Mouse (Mus musculus) CH12.LX (cell line): Measurements from ENCODE around the gene Rexo5. TPM values are rescaled to one million over a fixed set of nuclear protein-coding genes. Genes with fewer than 3 reads are reported as not detected.

Source experiments
- DNase-seq: peaks from one replicate; pipeline ENCODE4 v3.0.0-alpha.2; 2013; ENCODE audit errors: extremely low read depth
- H3K27ac ChIP-seq: 2 replicates; pipeline ENCODE4 v1.5.1; 2012; ENCODE audit warnings: low read depth, mild to moderate bottlenecking, control low read depth, moderate library complexity; ENCODE audit not compliant: insufficient read depth
- H3K27me3 ChIP-seq: replicated peaks from 2 replicates; pipeline ENCODE3; 2012; ENCODE audit warnings: inconsistent platforms
- H3K36me3 ChIP-seq, 2 experiments: replicated peaks in 1 of 2; 2 replicates each; pipeline versions ENCODE3 to v1.6.1; 2012; ENCODE audit warnings: inconsistent platforms in 1 of 2, low read length in 1 of 2, mild to moderate bottlenecking in 1 of 2, mixed read lengths in 1 of 2, moderate library complexity in 1 of 2; ENCODE audit not compliant: control insufficient read depth in 1 of 2, insufficient read depth in 1 of 2
- H3K4me1 ChIP-seq, 2 experiments: 2 replicates each; pipeline ENCODE4 v1.6.1; 2012; ENCODE audit warnings: inconsistent platforms in 1 of 2, moderate library complexity in 1 of 2; ENCODE audit not compliant: insufficient read depth in 2 of 2, control insufficient read depth in 1 of 2
- H3K4me2 ChIP-seq: 2 replicates; pipeline ENCODE4 v1.6.1; 2012; ENCODE audit warnings: low read depth, mild to moderate bottlenecking, control low read depth; ENCODE audit not compliant: poor library complexity, insufficient read depth, severe bottlenecking
- H3K4me3 ChIP-seq, 3 experiments: fragments of 150-350 bp in 1 of 3; sonication (generic) in 1 of 3; replicated peaks in 1 of 3; 2 replicates each; pipeline versions ENCODE3 to v1.5.1; 2011 to 2012; ENCODE audit warnings: low read depth in 2 of 3, low read length in 2 of 3, mild to moderate bottlenecking in 2 of 3, moderate library complexity in 2 of 3, control low read depth in 1 of 3, improper control_type of control experiment in 1 of 3, inconsistent platforms in 1 of 3, mixed read lengths in 1 of 3; ENCODE audit not compliant: poor library complexity in 1 of 3
- H3K79me2 ChIP-seq: replicated peaks from 2 replicates; pipeline ENCODE4 v1.6.1; 2012; ENCODE audit warnings: mild to moderate bottlenecking, moderate library complexity; ENCODE audit not compliant: control insufficient read depth, poor library complexity, insufficient read depth, severe bottlenecking; ENCODE audit errors: extremely low read depth
- H3K9ac ChIP-seq: 2 replicates; pipeline ENCODE4 v1.6.1; 2012; ENCODE audit warnings: low read depth, mild to moderate bottlenecking, control low read depth, moderate library complexity; ENCODE audit not compliant: insufficient read depth
- H3K9me3 ChIP-seq: replicated peaks from 2 replicates; pipeline ENCODE3; 2012; ENCODE audit warnings: low read length, inconsistent platforms, mixed read lengths
- BHLHE40 ChIP-seq: IDR thresholded peaks from 2 replicates; pipeline ENCODE4 v1.6.1; 2011; ENCODE audit warnings: mild to moderate bottlenecking, low read depth, low read length, improper control_type of control experiment
- CTCF ChIP-seq, 2 experiments: IDR thresholded peaks in 1 of 2; conservative IDR thresholded peaks in 1 of 2; 2 replicates each; pipeline ENCODE4 v1.5.1; 2011 to 2012; ENCODE audit warnings: low read depth in 2 of 2, low read length in 2 of 2, improper control_type of control experiment in 1 of 2, inconsistent platforms in 1 of 2, mild to moderate bottlenecking in 1 of 2, moderate library complexity in 1 of 2
- ELF1 ChIP-seq: IDR thresholded peaks from 2 replicates; pipeline ENCODE4 v1.6.1; 2014; ENCODE audit warnings: low read depth, mild to moderate bottlenecking, inconsistent platforms, low read length, improper control_type of control experiment
- IRF4 ChIP-seq: IDR thresholded peaks from 2 replicates; pipeline ENCODE4 v1.6.1; 2014; ENCODE audit warnings: low read depth, mild to moderate bottlenecking, inconsistent platforms, low read length, improper control_type of control experiment
- JUND ChIP-seq: conservative IDR thresholded peaks from 2 replicates; pipeline ENCODE4 v1.6.1; 2011; ENCODE audit warnings: low read depth, low read length, improper control_type of control experiment
- KAT2A ChIP-seq: IDR thresholded peaks from 2 replicates; pipeline ENCODE4 v1.6.1; 2012; ENCODE audit warnings: low read length, improper control_type of control experiment, inconsistent platforms; ENCODE audit not compliant: insufficient replicate concordance
- MAFK ChIP-seq: IDR thresholded peaks from 2 replicates; pipeline ENCODE4 v1.6.1; 2011; ENCODE audit warnings: low read length, improper control_type of control experiment; ENCODE audit not compliant: insufficient replicate concordance
- MEF2A ChIP-seq: IDR thresholded peaks from 2 replicates; pipeline ENCODE4 v1.6.1; 2014; ENCODE audit warnings: low read depth, mild to moderate bottlenecking, inconsistent platforms, low read length, improper control_type of control experiment, borderline replicate concordance
- NELFE ChIP-seq: IDR thresholded peaks from 2 replicates; pipeline ENCODE4 v1.6.1; 2011; ENCODE audit warnings: low read depth, low read length, improper control_type of control experiment
- NRF1 ChIP-seq: IDR thresholded peaks from 2 replicates; pipeline ENCODE4 v1.6.1; 2014; ENCODE audit warnings: low read depth, mild to moderate bottlenecking, inconsistent platforms, low read length, improper control_type of control experiment, moderate library complexity
- POLR2A ChIP-seq: IDR thresholded peaks from 2 replicates; pipeline ENCODE4 v1.6.1; 2011; ENCODE audit warnings: low read depth, mild to moderate bottlenecking, improper control_type of control experiment, low read length
- POLR2AphosphoS2 ChIP-seq: IDR thresholded peaks from 2 replicates; pipeline ENCODE4 v1.6.1; 2011; ENCODE audit warnings: low read depth, low read length, improper control_type of control experiment
- TCF12 ChIP-seq: IDR thresholded peaks from 2 replicates; pipeline ENCODE4 v1.6.1; 2014; ENCODE audit warnings: low read depth, mild to moderate bottlenecking, inconsistent platforms, low read length, improper control_type of control experiment
- UBTF ChIP-seq: IDR thresholded peaks from 2 replicates; pipeline ENCODE4 v1.6.1; 2012; ENCODE audit warnings: low read depth, mild to moderate bottlenecking, inconsistent platforms, low read length, improper control_type of control experiment, moderate library complexity
- USF1 ChIP-seq: IDR thresholded peaks from 2 replicates; pipeline ENCODE4 v1.6.1; 2014; ENCODE audit warnings: low read depth, mild to moderate bottlenecking, inconsistent platforms, low read length, improper control_type of control experiment
- USF2 ChIP-seq: conservative IDR thresholded peaks from 2 replicates; pipeline ENCODE4 v1.6.1; 2011; ENCODE audit warnings: low read depth, low read length, improper control_type of control experiment
- ZKSCAN1 ChIP-seq: IDR thresholded peaks from 2 replicates; pipeline ENCODE4 v1.6.1; 2012; ENCODE audit warnings: low read depth, inconsistent platforms, low read length, improper control_type of control experiment, borderline replicate concordance
- ZNF384 ChIP-seq: IDR thresholded peaks from 2 replicates; pipeline ENCODE4 v1.6.1; 2012; ENCODE audit warnings: low read depth, low read length, improper control_type of control experiment, inconsistent platforms
- dilution Hi-C: fragments of 300-500 bp; cut with MboI; formaldehyde crosslinking; loops from 2 replicates; pipeline ENCODE4 v1.14.3; 2020; ENCODE audit warnings: low sequenced_read_pairs; ENCODE audit not compliant: extremely low pct_unique_long_range_greater_than_20kb, extremely low pct_ligation_motif_present
- in situ Hi-C: fragments of 300-500 bp; cut with MboI; formaldehyde crosslinking; loops from 3 replicates; pipeline ENCODE4 v1.14.3; 2019; ENCODE audit warnings: low sequenced_read_pairs, low pct_ligation_motif_present, low pct_unique_long_range_greater_than_20kb, mixed read lengths
- polyA plus RNA-seq: library from polyadenylated mRNA; unstranded; fragments of >175 nt; gene quantifications from 2 replicates; pipeline ENCODE4 v1.2.1, GENCODE M21; 2012; ENCODE audit warnings: low read depth; ENCODE audit not compliant: insufficient read length
- total RNA-seq, 2 experiments: library from RNA; depleted of rRNA; stranded (reverse); fragments of 300-350 nt in 1 of 2; fragments of >200 nt in 1 of 2; gene quantifications; 2 replicates each; pipeline ENCODE4 v1.2.3; 2012 to 2014

Gene Rexo5
- total and polyA plus RNA-seq, 3 experiments: 11.0 to 15.5 (median 12.0) TPM

DNA sequence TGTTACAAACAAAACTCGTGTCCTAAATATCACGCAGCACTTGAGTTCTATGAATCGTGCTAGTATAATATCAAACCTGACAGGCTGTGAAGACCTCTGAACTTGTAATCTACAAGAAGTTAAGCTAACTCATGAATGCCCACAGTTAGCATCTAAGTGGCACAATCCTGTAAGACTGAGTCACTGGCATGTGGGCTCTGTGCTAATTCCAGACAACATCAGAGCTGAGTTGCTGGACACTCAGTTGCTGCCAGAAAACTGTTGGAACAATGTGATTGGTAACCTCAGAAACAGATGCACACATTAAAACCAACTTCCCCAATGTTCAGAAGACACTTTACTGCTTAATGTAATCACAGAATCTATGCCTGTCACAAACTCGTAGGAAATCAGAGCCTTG, 94.1 kb downstream of the Rexo5 start:
- Histone ChIP-seq H3K4me3 (no peak overlapping the region), H3K27ac (no peak overlapping the region), H3K27me3 (no peaks in the 10 kb centered on the region), H3K9ac (no peak overlapping the region), H3K79me2 (no peaks in the 10 kb centered on the region), H3K36me3 (peaks cover 0 to 4% of the 10 kb centered on the region in 2 experiments), H3K9me3 (no peaks in the 10 kb centered on the region), H3K4me1 (no peaks in the 10 kb centered on the region), H3K4me2 (no peak overlapping the region)
- in situ Hi-C loops: no loop called here
- no peak for TF ChIP-seq IRF4
- TF ChIP-seq USF2: no peak
- no peak for TF ChIP-seq USF1
- no peak for TF ChIP-seq ZKSCAN1
- no peak for TF ChIP-seq POLR2A
- TF ChIP-seq MEF2A: no peak
- dilution Hi-C loops: no loop called here
- no peak for DNase-seq

DNA sequence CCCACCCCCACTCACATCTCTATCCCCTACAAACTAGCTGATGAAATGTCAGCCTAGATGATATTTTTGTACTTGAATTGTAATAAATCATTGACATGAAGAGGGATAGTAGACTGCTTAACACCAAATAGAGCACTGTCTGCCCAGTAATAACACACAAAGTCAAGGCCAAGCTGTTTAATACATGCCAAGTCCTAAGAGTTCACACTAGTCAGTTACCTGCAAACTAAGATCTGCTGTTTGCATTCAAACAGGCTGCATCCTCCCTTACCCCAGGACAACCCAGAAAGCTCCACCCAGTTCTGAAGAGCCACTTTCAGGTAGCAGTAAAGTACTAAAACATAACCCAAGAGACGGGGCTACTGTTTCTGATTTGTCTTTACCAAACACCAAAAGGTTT, 98.4 kb downstream of the Rexo5 start:
- Histone ChIP-seq H3K79me2 (no peaks in the 10 kb centered on the region; the same call in 1 of the 2 replicates), H3K9me3 (no peaks in the 10 kb centered on the region), H3K36me3 (peaks cover 0 to 2% of the 10 kb centered on the region in 2 experiments), H3K4me1 (peaks cover 0 to 13% of the 10 kb centered on the region in 2 experiments; a peak in 2 of 4 replicates), H3K4me3 (no peak overlapping the region), H3K27me3 (no peaks in the 10 kb centered on the region), H3K4me2 (no peak overlapping the region), H3K9ac (no peak overlapping the region), H3K27ac (no peak overlapping the region)
- no peak for DNase-seq
- TF ChIP-seq MEF2A: no peak
- TF ChIP-seq KAT2A: no peak
- TF ChIP-seq CTCF (conservative IDR thresholded peaks at IDR 0.05 in 1 of 2, IDR thresholded peaks at IDR 0.05 in 1 of 2; ENCODE audit: low read depth in 2 of 2, low read length in 2 of 2): no peak
- no peak for TF ChIP-seq JUND
- TF ChIP-seq MAFK: no peak
- TF ChIP-seq ZNF384: no peak
- TF ChIP-seq UBTF: no peak
- no peak for TF ChIP-seq USF2
- no peak for TF ChIP-seq POLR2A
- no peak for TF ChIP-seq NRF1
- TF ChIP-seq NELFE: no peak
- in situ Hi-C loops: no loop called here
- dilution Hi-C loops: no loop called here

DNA sequence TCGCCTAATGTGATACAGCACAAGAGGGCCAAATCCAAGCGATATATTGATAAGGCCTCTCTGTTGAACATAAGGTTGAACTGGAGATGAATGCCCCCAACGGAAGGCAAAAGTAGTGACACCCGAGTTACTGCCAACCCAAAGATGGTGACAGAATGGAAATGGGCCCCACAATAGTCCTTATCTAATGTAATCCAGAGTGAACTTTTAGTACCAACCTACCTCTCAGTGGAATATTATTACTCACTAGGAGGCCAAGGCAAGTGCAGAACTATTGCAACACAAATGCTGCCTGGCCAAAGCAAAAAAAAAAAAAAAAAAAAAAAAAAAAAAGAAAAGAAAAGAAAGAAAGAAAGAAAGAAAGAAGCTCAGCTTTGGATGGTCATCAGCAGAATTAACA, 98.9 kb downstream of the Rexo5 start:
- Histone ChIP-seq H3K36me3 (peaks cover 0 to 6% of the 10 kb centered on the region in 2 experiments), H3K27ac (no peak overlapping the region)
- dilution Hi-C loops: no loop called here

More for the DNA sequence above, 98.9 kb downstream of the Rexo5 start:
- DNase-seq: no peak
- H3K9ac ChIP-seq: no peak overlapping the region
- H3K4me1 ChIP-seq: peaks cover 0 to 15% of the 10 kb centered on the region in 2 experiments; a peak in 2 of 4 replicates
- TF ChIP-seq TCF12 (no peak), ZNF384 (peak; percentile 18; the same call in 1 of the 2 replicates), POLR2AphosphoS2 (no peak), ELF1 (no peak), BHLHE40 (no peak)
- TF ChIP-seq, all 38 proteins: peak for 1
- Histone ChIP-seq H3K9me3 (no peaks in the 10 kb centered on the region), H3K4me2 (no peak overlapping the region), H3K4me3 (no peak overlapping the region), H3K27me3 (no peaks in the 10 kb centered on the region), H3K79me2 (no peaks in the 10 kb centered on the region; the same call in 1 of the 2 replicates)
- in situ Hi-C loops: no loop called here
